Mouse (Mus musculus) midbrain, embryonic 12.5 days (tissue): ENCODE measurements at regions not wholly inside any gene's neighbourhood (a gene's known extent, or its start where the extent isn't known, plus 50 kb on each side); places are given as distances from the start of the nearest gene placed in this dataset.

Source experiments
- ATAC-seq: fragments of 200-750 bp; cut with Nextera tagmentation; 2 replicates; pipeline ENCODE4 v1.8.0; 2017; ENCODE audit warnings: low read depth, moderate TSS enrichment, moderate library complexity; ENCODE audit not compliant: low FRiP score
- H3K27ac ChIP-seq: fragments of 300-500 bp; sonication (generic); replicated peaks from 2 replicates; pipeline ENCODE4 v1.5.1; 2016; ENCODE audit warnings: mild to moderate bottlenecking
- H3K27me3 ChIP-seq: fragments of 300-500 bp; sonication (generic); 2 replicates; pipeline ENCODE4 v1.6.1; 2016; ENCODE audit warnings: mild to moderate bottlenecking
- H3K36me3 ChIP-seq: fragments of 300-500 bp; sonication (generic); 2 replicates; pipeline ENCODE4 v1.6.1; 2016
- H3K4me1 ChIP-seq: fragments of 300-500 bp; sonication (generic); 2 replicates; pipeline ENCODE4 v1.6.1; 2016
- H3K4me2 ChIP-seq: fragments of 300-500 bp; sonication (generic); replicated peaks from 2 replicates; pipeline ENCODE4 v1.6.1; 2016; ENCODE audit warnings: mild to moderate bottlenecking, moderate library complexity
- H3K4me3 ChIP-seq: fragments of 300-500 bp; sonication (generic); 2 replicates; pipeline ENCODE4 v1.5.1; 2016; ENCODE audit warnings: mild to moderate bottlenecking
- H3K9ac ChIP-seq: fragments of 300-500 bp; sonication (generic); replicated peaks from 2 replicates; pipeline ENCODE4 v1.6.1; 2016; ENCODE audit warnings: mild to moderate bottlenecking, moderate library complexity
- H3K9me3 ChIP-seq: fragments of 300-500 bp; sonication (generic); 2 replicates; pipeline ENCODE4 v1.6.1; 2016; ENCODE audit warnings: mild to moderate bottlenecking
- WGBS: fragments of 180-500 bp; shearing (Covaris S2); methylation state at CpG from one replicate; pipeline ENCODE4 v1.1.7; 2016; 5-methylcytosine and 5-hydroxymethylcytosine counted together

GRCm38 (mm10) chr13:52275196-52275595, 255.9 kb downstream of the Diras2 start:
- H3K9ac ChIP-seq = no peak overlapping the region
- H3K4me1 ChIP-seq = 0 out of 2 replicates have a peak, but pooled peaks cover 4% of the 10 kb centered on the region
- ATAC-seq = no peak
- no peak overlapping the region for H3K4me2 ChIP-seq
- H3K27ac ChIP-seq = no peak overlapping the region
- no peak overlapping the region for H3K4me3 ChIP-seq
- peaks cover 21% of the 10 kb centered on the region for H3K27me3 ChIP-seq
- no peaks in the 10 kb centered on the region for H3K36me3 ChIP-seq
- no peaks in the 10 kb centered on the region for H3K9me3 ChIP-seq
- 77% methylated on average over 5 of the region's 5 CpGs for WGBS

- Histone ChIP-seq H3K9me3 (no peaks in the 10 kb centered on the region), H3K4me1 (0 out of 2 replicates have a peak, but pooled peaks cover 4% of the 10 kb centered on the region), H3K36me3 (no peaks in the 10 kb centered on the region), H3K4me3 (peak overlapping the region; percentile 15; the same call in 1 of the 2 replicates), H3K27ac (no peak overlapping the region), H3K9ac (no peak overlapping the region), H3K27me3 (peaks cover 21% of the 10 kb centered on the region), H3K4me2 (peak overlapping the region; percentile 34)
- peak; percentile 47; the same call in 1 of the 2 replicates for ATAC-seq
- 11% methylated on average over 8 of the region's 8 CpGs for WGBS
Observed at GRCm38 (mm10) chr13:52275675-52276074, 255.4 kb downstream of the Diras2 start.

- 87% methylated on average over 3 of the region's 3 CpGs for WGBS
Observed at GRCm38 (mm10) chr13:52277195-52277594, 253.9 kb downstream of the Diras2 start.

GRCm38 (mm10) chr13:52278831-52279230, 252.2 kb downstream of the Diras2 start:
- no peak for ATAC-seq
- Histone ChIP-seq H3K27me3 (peaks cover 21% of the 10 kb centered on the region), H3K9ac (no peak overlapping the region), H3K27ac (no peak overlapping the region), H3K36me3 (no peaks in the 10 kb centered on the region), H3K4me1 (0 out of 2 replicates have a peak, but pooled peaks cover 4% of the 10 kb centered on the region), H3K9me3 (no peaks in the 10 kb centered on the region), H3K4me3 (no peak overlapping the region), H3K4me2 (no peak overlapping the region)
- 95% methylated on average over 1 of the region's 1 CpGs for WGBS

More at GRCm38 (mm10) chr13:52277195-52277594, 253.9 kb downstream of the Diras2 start:
- no peaks in the 10 kb centered on the region for H3K36me3 ChIP-seq
- H3K9me3 ChIP-seq = no peaks in the 10 kb centered on the region
- no peak overlapping the region for H3K4me2 ChIP-seq
- H3K27me3 ChIP-seq = peaks cover 21% of the 10 kb centered on the region
- no peak for ATAC-seq
- H3K27ac ChIP-seq = no peak overlapping the region
- H3K4me1 ChIP-seq = 0 out of 2 replicates have a peak, but pooled peaks cover 4% of the 10 kb centered on the region
- H3K9ac ChIP-seq = no peak overlapping the region
- H3K4me3 ChIP-seq = no peak overlapping the region

GRCm38 (mm10) chr13:52279281-52279969, 251.7 kb downstream of the Diras2 start:
- Histone ChIP-seq H3K4me1 (0 out of 2 replicates have a peak, but pooled peaks cover 4% of the 10 kb centered on the region), H3K9ac (no peak overlapping the region), H3K9me3 (no peaks in the 10 kb centered on the region), H3K4me2 (no peak overlapping the region), H3K27me3 (peaks cover 18% of the 10 kb centered on the region), H3K27ac (no peak overlapping the region), H3K4me3 (no peak overlapping the region), H3K36me3 (no peaks in the 10 kb centered on the region)
- ATAC-seq = no peak
- WGBS = 81% methylated on average over 11 of the region's 11 CpGs

GRCm38 (mm10) chr13:52279970-52280348, 251.1 kb downstream of the Diras2 start:
- WGBS = 92% methylated on average over 5 of the region's 5 CpGs
- H3K4me3 ChIP-seq = no peak overlapping the region
- ATAC-seq = no peak

GRCm38 (mm10) chr13:52281271-52281670, 249.8 kb downstream of the Diras2 start:
- Histone ChIP-seq H3K27ac (no peak overlapping the region), H3K4me2 (no peak overlapping the region), H3K4me1 (no peaks in the 10 kb centered on the region), H3K4me3 (no peak overlapping the region), H3K36me3 (no peaks in the 10 kb centered on the region), H3K9ac (no peak overlapping the region), H3K27me3 (peaks cover 10% of the 10 kb centered on the region; the same call in 1 of the 2 replicates), H3K9me3 (no peaks in the 10 kb centered on the region)
- 74% methylated on average over 2 of the region's 2 CpGs for WGBS
- no peak for ATAC-seq

More at GRCm38 (mm10) chr13:52279970-52280348, 251.1 kb downstream of the Diras2 start:
- Histone ChIP-seq H3K36me3 (no peaks in the 10 kb centered on the region), H3K9ac (no peak overlapping the region), H3K4me1 (0 out of 2 replicates have a peak, but pooled peaks cover 4% of the 10 kb centered on the region), H3K27me3 (peaks cover 15% of the 10 kb centered on the region), H3K4me2 (no peak overlapping the region), H3K9me3 (no peaks in the 10 kb centered on the region), H3K27ac (no peak overlapping the region)

GRCm38 (mm10) chr13:52282500-52282899, 248.6 kb downstream of the Diras2 start:
- no peaks in the 10 kb centered on the region for H3K36me3 ChIP-seq
- no peak overlapping the region for H3K4me2 ChIP-seq
- no peaks in the 10 kb centered on the region for H3K4me1 ChIP-seq
- H3K9ac ChIP-seq = no peak overlapping the region
- 82% methylated on average over 13 of the region's 13 CpGs for WGBS
- no peaks in the 10 kb centered on the region for H3K9me3 ChIP-seq
- no peak for ATAC-seq
- H3K27me3 ChIP-seq = 0 out of 2 replicates have a peak, but pooled peaks cover 3% of the 10 kb centered on the region
- no peak overlapping the region for H3K27ac ChIP-seq
- no peak overlapping the region for H3K4me3 ChIP-seq

- ATAC-seq = no peak
- 90% methylated on average over 11 of the region's 11 CpGs for WGBS
- H3K9ac ChIP-seq = no peak overlapping the region
Observed at GRCm38 (mm10) chr13:52283456-52283855, 247.6 kb downstream of the Diras2 start.

GRCm38 (mm10) chr13:52284026-52284801, 246.9 kb downstream of the Diras2 start:
- Histone ChIP-seq H3K9ac (no peak overlapping the region), H3K4me2 (no peak overlapping the region), H3K9me3 (no peaks in the 10 kb centered on the region), H3K27ac (no peak overlapping the region), H3K4me3 (no peak overlapping the region), H3K36me3 (no peaks in the 10 kb centered on the region), H3K27me3 (no peaks in the 10 kb centered on the region), H3K4me1 (no peaks in the 10 kb centered on the region)
- ATAC-seq = no peak
- 79% methylated on average over 12 of the region's 12 CpGs for WGBS

More at GRCm38 (mm10) chr13:52283456-52283855, 247.6 kb downstream of the Diras2 start:
- H3K4me1 ChIP-seq = no peaks in the 10 kb centered on the region
- no peaks in the 10 kb centered on the region for H3K27me3 ChIP-seq
- H3K36me3 ChIP-seq = no peaks in the 10 kb centered on the region
- H3K27ac ChIP-seq = no peak overlapping the region
- no peaks in the 10 kb centered on the region for H3K9me3 ChIP-seq
- no peak overlapping the region for H3K4me3 ChIP-seq
- H3K4me2 ChIP-seq = no peak overlapping the region

- Histone ChIP-seq H3K9me3 (no peaks in the 10 kb centered on the region), H3K36me3 (no peaks in the 10 kb centered on the region), H3K27me3 (no peaks in the 10 kb centered on the region), H3K4me3 (no peak overlapping the region), H3K4me1 (no peaks in the 10 kb centered on the region), H3K9ac (no peak overlapping the region), H3K4me2 (no peak overlapping the region), H3K27ac (no peak overlapping the region)
- no peak for ATAC-seq
- 56% methylated on average over 6 of the region's 6 CpGs for WGBS
Observed at GRCm38 (mm10) chr13:52288400-52288799, 242.7 kb downstream of the Diras2 start.

- Histone ChIP-seq H3K9ac (no peak overlapping the region), H3K4me3 (no peak overlapping the region), H3K27ac (no peak overlapping the region), H3K4me1 (peaks cover 10% of the 10 kb centered on the region), H3K36me3 (no peaks in the 10 kb centered on the region), H3K4me2 (no peak overlapping the region), H3K27me3 (0 out of 2 replicates have a peak, but pooled peaks cover 4% of the 10 kb centered on the region), H3K9me3 (no peaks in the 10 kb centered on the region)
- 93% methylated on average over 15 of the region's 15 CpGs for WGBS
- ATAC-seq = no peak
Observed at GRCm38 (mm10) chr13:52295847-52296246, 235.2 kb downstream of the Diras2 start.
